Mouse (Mus musculus): Measurements from ENCODE around the gene Rbm38. TPM values are rescaled to one million over a fixed set of nuclear protein-coding genes. Genes with fewer than 3 reads are reported as not detected.

Gene Rbm38
- polyA plus RNA-seq, 1 experiment, result 89.5 TPM

DNA sequence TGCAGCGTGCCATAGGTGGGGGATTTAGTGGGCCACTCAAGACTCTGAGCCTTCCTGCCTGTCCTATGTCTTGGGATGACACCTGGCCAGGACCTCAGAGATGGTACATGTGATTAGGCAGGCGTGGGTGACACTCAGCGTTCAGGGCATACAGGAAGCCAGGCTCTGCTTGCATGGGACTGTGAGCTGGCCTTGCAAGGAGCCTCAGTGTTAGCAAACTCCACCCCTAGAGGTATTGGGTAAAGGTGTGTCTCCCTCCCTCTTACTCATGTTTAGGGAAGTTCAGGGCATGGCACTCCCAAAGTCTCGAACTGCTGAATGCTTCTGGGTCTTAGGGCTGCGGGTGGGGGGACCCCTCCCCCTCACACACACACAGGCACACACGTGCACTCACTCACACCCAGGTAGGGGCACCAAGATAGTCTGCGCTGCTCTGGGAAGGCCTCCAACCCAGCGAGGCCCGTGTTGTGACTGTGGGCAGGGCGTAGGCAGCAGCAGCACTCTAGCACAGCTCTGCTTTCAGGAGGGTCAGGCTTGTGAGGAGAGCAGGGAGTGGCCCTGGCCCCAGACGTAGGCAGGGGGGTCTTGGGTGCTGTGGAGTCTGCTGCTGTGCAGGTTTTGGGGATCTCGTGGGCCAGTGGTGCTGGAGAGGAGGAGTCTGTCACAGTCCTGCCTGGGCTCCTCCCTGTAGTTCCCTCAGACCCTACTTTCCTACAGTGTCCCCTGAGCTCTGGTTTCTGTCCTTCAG lies 10.5 kb downstream of the Rbm38 start:
- 64% methylated on average over 12 of the region's 12 CpGs for WGBS
- no peak for DNase-seq
- H3K4me3 ChIP-seq (replicated peaks; ENCODE audit: extremely low read depth, low read depth, low read length), result no peak overlapping the region
- TF ChIP-seq POLR2A (IDR thresholded peaks at IDR 0.05; ENCODE audit: borderline replicate concordance, extremely low read depth, low read depth, low read length), result no peak
- TF ChIP-seq CTCF (IDR thresholded peaks at IDR 0.05; ENCODE audit: insufficient read depth, low read length), result no peak
- peaks cover 23% of the 10 kb centered on the region for H3K4me1 ChIP-seq (ENCODE audit: control insufficient read depth, insufficient read depth, low read length)

DNA sequence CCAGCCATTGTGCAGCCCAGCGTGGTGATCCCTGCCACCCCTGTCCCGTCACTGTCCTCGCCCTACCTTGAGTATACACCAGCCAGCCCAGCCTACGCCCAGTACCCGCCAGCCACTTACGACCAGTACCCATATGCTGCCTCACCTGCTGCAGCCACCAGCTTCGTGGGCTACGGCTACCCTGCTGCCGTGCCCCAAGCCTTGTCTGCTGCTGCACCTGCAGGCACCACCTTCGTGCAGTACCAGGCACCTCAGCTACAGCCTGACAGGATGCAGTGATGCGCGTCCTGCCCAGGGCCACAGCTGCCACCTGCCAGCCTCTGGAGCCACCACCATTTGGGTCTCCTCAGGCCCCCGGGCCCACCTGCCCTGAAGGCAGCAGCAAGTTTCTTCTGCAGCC lies 13.2 kb downstream of the Rbm38 start:
- no peak for TF ChIP-seq CTCF (IDR thresholded peaks at IDR 0.05; ENCODE audit: insufficient read depth, low read length)
- TF ChIP-seq POLR2A (IDR thresholded peaks at IDR 0.05; ENCODE audit: borderline replicate concordance, extremely low read depth, low read depth, low read length), result no peak
- 93% methylated on average over 13 of the region's 13 CpGs for WGBS
- H3K4me1 ChIP-seq (ENCODE audit: control insufficient read depth, insufficient read depth, low read length), result peaks cover 16% of the 10 kb centered on the region
- H3K4me3 ChIP-seq (replicated peaks; ENCODE audit: extremely low read depth, low read depth, low read length), result no peak overlapping the region
- DNase-seq, result no peak

DNA sequence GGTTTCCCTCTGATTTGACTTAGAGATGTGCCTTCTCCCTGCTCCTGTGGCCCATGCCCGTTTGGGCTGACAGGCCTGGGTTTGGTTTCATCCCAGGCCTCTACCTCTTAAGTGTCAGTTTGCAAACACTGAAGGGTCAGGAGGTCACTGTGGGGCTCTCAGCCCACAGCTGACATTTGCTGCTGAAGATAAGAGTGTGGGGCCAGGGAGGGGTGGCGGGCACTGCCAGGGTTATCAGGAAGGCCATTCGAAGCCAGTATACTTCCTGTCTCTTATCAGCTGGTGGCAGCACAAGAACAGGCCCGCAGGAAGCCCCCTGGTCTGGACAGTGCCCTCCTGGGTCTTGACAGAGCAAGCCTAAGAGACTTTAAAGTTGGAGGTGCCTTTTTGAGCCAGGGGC lies 14.7 kb downstream of the Rbm38 start:
- Histone ChIP-seq H3K4me1 (ENCODE audit: control insufficient read depth, insufficient read depth, low read length) (peaks cover 16% of the 10 kb centered on the region), H3K4me3 (replicated peaks; ENCODE audit: extremely low read depth, low read depth, low read length) (no peak overlapping the region)
- TF ChIP-seq CTCF (IDR thresholded peaks at IDR 0.05; ENCODE audit: insufficient read depth, low read length) (no peak), POLR2A (IDR thresholded peaks at IDR 0.05; ENCODE audit: borderline replicate concordance, extremely low read depth, low read depth, low read length) (no peak)
- 26% methylated on average over 4 of the region's 4 CpGs for WGBS
- DNase-seq, result no peak

DNA sequence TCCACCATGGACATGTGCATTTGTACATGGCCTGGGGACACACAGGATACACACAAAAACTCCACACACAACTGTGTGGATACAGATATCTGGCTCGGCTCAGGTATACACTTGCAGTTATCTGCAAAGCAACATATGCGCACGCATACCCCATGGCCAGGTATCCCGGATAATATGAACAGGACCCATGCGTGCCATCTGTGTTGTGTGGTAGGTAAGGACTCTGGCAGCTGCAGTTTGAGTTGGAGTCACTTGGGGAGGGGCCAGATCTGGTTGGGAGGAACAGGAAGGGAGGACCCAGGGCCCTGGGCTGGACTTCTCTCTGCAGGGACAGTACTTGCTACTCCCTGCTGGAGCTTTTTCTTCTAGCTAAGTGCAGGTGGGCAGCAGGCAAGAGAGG lies 15.4 kb downstream of the Rbm38 start:
- TF ChIP-seq POLR2A (IDR thresholded peaks at IDR 0.05; ENCODE audit: borderline replicate concordance, extremely low read depth, low read depth, low read length) (no peak), CTCF (IDR thresholded peaks at IDR 0.05; ENCODE audit: insufficient read depth, low read length) (no peak)
- peaks cover 16% of the 10 kb centered on the region for H3K4me1 ChIP-seq (ENCODE audit: control insufficient read depth, insufficient read depth, low read length)
- WGBS, result 82% methylated on average over 5 of the region's 5 CpGs
- no peak overlapping the region for H3K4me3 ChIP-seq (replicated peaks; ENCODE audit: extremely low read depth, low read depth, low read length)
- DNase-seq, result no peak

DNA sequence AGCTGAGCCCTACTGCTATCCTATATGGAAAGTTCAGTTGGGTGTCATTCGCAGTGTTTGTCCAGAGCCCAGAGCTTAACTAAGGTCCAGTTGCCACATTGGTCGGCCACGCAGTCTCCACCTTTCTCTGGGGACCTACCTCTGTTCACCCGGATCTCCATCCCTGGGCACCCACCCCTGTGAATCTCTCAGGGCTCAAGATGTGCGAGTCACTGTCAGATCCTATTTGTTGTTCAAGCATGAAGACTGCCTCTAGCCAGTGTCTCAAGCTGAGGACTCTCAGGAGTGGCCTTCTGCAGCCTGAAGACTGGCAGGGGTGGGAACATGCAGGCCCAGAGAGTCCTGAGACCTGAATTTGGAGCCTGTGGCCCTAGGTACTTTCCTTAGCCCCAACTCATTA lies 15.8 kb downstream of the Rbm38 start:
- DNase-seq, result no peak
- WGBS, result 91% methylated on average over 5 of the region's 5 CpGs
- no peak for TF ChIP-seq POLR2A (IDR thresholded peaks at IDR 0.05; ENCODE audit: borderline replicate concordance, extremely low read depth, low read depth, low read length)
- TF ChIP-seq CTCF (IDR thresholded peaks at IDR 0.05; ENCODE audit: insufficient read depth, low read length), result no peak
- Histone ChIP-seq H3K4me3 (replicated peaks; ENCODE audit: extremely low read depth, low read depth, low read length) (no peak overlapping the region), H3K4me1 (ENCODE audit: control insufficient read depth, insufficient read depth, low read length) (peaks cover 16% of the 10 kb centered on the region)

DNA sequence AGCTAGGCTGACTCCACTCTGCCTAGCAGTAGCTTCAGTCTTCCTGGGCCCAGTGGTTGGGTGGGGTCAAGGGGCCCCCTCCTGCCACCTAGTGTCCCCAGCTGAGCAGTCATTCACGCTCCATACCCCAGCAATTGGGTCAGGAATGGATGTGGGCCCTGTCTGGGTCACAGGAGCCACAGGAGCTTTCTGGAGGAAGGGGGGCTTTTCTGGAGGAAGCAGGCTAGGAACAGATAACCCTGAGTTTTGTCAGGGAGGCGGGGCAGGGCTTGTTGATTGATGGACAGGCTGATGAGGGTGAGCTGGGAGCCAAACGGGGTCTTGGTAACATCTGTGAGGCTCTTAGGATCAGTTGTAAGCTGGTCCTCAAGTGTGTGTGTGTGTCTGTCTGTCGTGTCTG lies 16.3 kb downstream of the Rbm38 start:
- no peak for TF ChIP-seq CTCF (IDR thresholded peaks at IDR 0.05; ENCODE audit: insufficient read depth, low read length)
- no peak for TF ChIP-seq POLR2A (IDR thresholded peaks at IDR 0.05; ENCODE audit: borderline replicate concordance, extremely low read depth, low read depth, low read length)
- H3K4me1 ChIP-seq (ENCODE audit: control insufficient read depth, insufficient read depth, low read length), result peaks cover 16% of the 10 kb centered on the region
- H3K4me3 ChIP-seq (replicated peaks; ENCODE audit: extremely low read depth, low read depth, low read length), result no peak overlapping the region
- DNase-seq, result no peak
- 60% methylated on average over 4 of the region's 4 CpGs for WGBS

DNA sequence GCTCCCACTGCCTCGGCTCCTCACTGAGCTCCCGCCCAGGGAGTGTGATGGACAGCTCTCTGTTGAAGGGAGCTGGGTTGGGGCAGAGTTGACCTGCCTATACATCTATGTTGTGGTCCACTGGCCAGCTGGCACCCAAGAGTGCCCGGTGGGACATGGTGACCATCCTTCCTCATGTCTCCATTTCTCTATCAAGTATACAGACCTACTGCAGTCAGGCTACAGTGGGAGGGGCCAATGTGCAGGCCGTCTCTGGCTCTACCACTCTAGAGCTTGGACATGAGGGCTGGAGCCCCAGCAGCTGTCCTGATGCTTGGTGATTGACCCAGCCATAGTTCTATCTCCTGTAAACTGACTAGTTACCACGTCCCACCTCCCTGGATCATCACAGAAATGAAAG lies 17.0 kb downstream of the Rbm38 start:
- Histone ChIP-seq H3K4me3 (replicated peaks; ENCODE audit: extremely low read depth, low read depth, low read length) (no peak overlapping the region), H3K4me1 (ENCODE audit: control insufficient read depth, insufficient read depth, low read length) (peaks cover 16% of the 10 kb centered on the region)
- DNase-seq, result no peak
- 83% methylated on average over 5 of the region's 5 CpGs for WGBS
- TF ChIP-seq CTCF (IDR thresholded peaks at IDR 0.05; ENCODE audit: insufficient read depth, low read length) (no peak), POLR2A (IDR thresholded peaks at IDR 0.05; ENCODE audit: borderline replicate concordance, extremely low read depth, low read depth, low read length) (no peak)

DNA sequence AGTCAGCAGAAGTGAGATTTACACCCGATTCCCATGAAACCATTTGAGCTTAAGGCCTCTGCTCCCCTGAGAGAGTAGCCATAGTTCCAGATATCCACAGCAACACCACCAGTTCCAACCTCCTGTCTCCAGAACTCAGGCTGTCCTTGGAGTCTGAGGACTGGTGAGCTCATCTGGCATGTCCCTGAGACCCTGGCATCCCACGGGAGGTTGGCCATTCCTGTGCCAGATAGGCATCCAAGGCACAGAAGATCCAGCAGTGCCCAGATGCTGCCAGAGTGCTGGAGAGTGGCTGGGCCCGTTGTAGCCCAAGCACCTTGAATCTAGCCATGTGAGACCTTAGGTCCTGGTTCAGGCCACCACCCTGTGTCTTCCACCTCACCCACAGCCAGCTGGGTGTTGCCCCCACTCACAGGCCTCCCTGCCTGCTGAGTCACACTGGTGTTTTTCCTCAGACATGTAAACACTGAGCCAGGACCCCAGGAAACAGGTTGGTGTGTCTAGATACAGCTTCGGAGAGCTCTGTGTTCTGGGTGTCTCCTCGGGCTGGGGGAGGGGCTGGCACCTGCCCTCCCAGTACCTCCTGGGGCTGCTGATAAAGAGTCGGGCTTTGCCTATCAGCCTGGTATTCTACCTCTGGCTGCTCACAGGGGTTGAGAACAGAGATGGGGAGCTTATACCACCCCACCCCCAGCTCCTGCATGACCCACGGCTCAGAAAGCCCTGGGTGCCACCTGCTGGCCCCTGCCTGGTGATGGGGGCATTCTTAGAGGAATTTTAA lies 17.7 kb downstream of the Rbm38 start:
- DNase-seq, result no peak
- Histone ChIP-seq H3K4me1 (ENCODE audit: control insufficient read depth, insufficient read depth, low read length) (peaks cover 16% of the 10 kb centered on the region), H3K4me3 (replicated peaks; ENCODE audit: extremely low read depth, low read depth, low read length) (no peak overlapping the region)
- no peak for TF ChIP-seq CTCF (IDR thresholded peaks at IDR 0.05; ENCODE audit: insufficient read depth, low read length)
- TF ChIP-seq POLR2A (IDR thresholded peaks at IDR 0.05; ENCODE audit: borderline replicate concordance, extremely low read depth, low read depth, low read length), result no peak
- 56% methylated on average over 7 of the region's 7 CpGs for WGBS

DNA sequence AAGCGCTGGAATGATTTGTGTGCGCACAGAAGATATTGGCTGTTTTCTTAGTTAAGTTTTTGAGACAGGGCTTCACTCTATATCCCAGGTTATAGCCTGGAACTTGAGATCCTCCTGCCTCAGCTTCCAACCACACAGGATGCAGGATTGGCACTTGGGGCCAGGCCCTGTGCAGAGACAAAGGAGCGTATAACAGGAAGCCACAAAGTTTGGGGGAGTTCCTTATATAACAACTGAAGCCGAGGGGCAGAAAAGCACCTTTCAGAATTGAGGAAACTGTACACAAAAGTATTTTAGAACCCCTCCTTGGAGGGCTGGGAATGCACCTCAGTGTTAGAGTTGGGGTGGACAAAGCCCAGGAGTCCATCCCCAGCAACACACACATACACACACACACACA lies 18.7 kb downstream of the Rbm38 start:
- TF ChIP-seq CTCF (IDR thresholded peaks at IDR 0.05; ENCODE audit: insufficient read depth, low read length) (no peak), POLR2A (IDR thresholded peaks at IDR 0.05; ENCODE audit: borderline replicate concordance, extremely low read depth, low read depth, low read length) (no peak)
- WGBS, result 73% methylated on average over 4 of the region's 4 CpGs
- DNase-seq, result no peak
- Histone ChIP-seq H3K4me3 (replicated peaks; ENCODE audit: extremely low read depth, low read depth, low read length) (no peak overlapping the region), H3K4me1 (ENCODE audit: control insufficient read depth, insufficient read depth, low read length) (peaks cover 13% of the 10 kb centered on the region)

DNA sequence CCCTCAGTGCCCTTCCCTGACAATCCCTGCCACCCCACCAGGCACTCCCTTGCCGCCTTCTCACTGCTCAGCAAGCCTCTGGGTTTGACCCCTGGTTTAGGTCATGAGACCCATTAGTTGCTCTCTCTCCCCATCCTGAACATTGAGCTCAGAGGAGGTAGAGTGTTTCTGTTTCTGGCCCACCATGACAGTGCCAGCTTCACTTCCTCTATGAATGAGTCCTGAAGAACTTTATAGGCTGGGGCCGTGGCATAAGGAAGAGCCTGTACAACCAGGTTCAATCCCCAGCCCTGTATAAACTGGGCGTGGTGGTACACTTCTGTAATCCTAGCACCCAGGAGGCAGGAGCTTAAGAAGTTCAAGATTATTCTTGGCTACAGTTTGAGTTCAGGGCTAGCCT lies 20.5 kb downstream of the Rbm38 start:
- no peak for TF ChIP-seq CTCF (IDR thresholded peaks at IDR 0.05; ENCODE audit: insufficient read depth, low read length)
- TF ChIP-seq POLR2A (IDR thresholded peaks at IDR 0.05; ENCODE audit: borderline replicate concordance, extremely low read depth, low read depth, low read length), result no peak
- WGBS, result 83% methylated on average over 3 of the region's 3 CpGs
- peaks cover 2% of the 10 kb centered on the region for H3K4me1 ChIP-seq (ENCODE audit: control insufficient read depth, insufficient read depth, low read length)
- DNase-seq, result no peak
- H3K4me3 ChIP-seq (replicated peaks; ENCODE audit: extremely low read depth, low read depth, low read length), result no peak overlapping the region
